Mouse (Mus musculus): ENCODE data around the gene Kctd15. TPM values are rescaled to one million over a fixed set of nuclear protein-coding genes. Genes with fewer than 3 reads are reported as not detected.

The Kctd15 gene
- polyA plus RNA-seq, 1 experiment, result 29.2 TPM

DNA sequence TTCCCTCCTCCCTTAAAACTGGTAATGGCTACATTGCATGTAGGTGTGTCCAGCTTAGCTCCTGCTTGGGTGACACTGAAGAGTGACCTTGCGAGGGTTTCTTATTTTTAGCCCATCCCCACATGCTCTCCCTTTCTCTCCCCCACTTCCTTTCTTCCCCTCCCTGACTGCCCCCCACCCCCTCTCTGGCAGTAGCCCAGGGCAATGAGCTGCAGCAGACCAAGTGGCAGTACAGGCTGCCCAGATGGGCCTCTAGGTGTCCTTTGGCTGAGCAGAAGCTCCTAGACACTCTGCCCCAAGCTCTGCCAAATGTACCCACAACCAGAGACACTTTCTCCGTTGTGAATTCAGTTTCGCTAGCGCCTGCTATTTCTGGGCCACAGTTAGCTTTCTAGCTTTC, 16.4 kb upstream of the Kctd15 start:
- Histone ChIP-seq H3K36me3 (ENCODE audit: control insufficient read depth, insufficient read depth) (no peaks in the 10 kb centered on the region), H3K79me2 (ENCODE audit: control insufficient read depth, insufficient read depth) (no peaks in the 10 kb centered on the region), H3K27me3 (ENCODE audit: control insufficient read depth, insufficient read depth, insufficient read length) (peaks cover 37% of the 10 kb centered on the region), H3ac (ENCODE audit: control insufficient read depth, insufficient read length) (no peak overlapping the region), H3K4me3 (no peak overlapping the region), H3K4me2 (ENCODE audit: low read depth) (no peak overlapping the region)
- no peak for TF ChIP-seq MYOG (IDR thresholded peaks at IDR 0.05; ENCODE audit: control insufficient read depth in 1 of 3, insufficient read depth in 1 of 3, insufficient read length in 2 of 3, low read depth in 2 of 3)
- no peak for TF ChIP-seq POLR2AphosphoS2 (IDR thresholded peaks at IDR 0.05; ENCODE audit: insufficient read length, low read depth)
- no peak for TF ChIP-seq POLR2A (IDR thresholded peaks at IDR 0.05; ENCODE audit: insufficient read length, low read depth)
- TF ChIP-seq MAX (IDR thresholded peaks at IDR 0.05; ENCODE audit: low read depth), result no peak
- no peak for TF ChIP-seq E2F4 (IDR thresholded peaks at IDR 0.05; ENCODE audit: insufficient read depth)
- no peak for TF ChIP-seq SRF (IDR thresholded peaks at IDR 0.05; ENCODE audit: control insufficient read depth, insufficient read length, low read depth)
- TF ChIP-seq REST (IDR thresholded peaks at IDR 0.05; ENCODE audit: insufficient read depth, insufficient read length), result no peak
- TF ChIP-seq TCF3 (IDR thresholded peaks at IDR 0.05; ENCODE audit: insufficient read length, low read depth), result no peak
- TF ChIP-seq TCF12 (IDR thresholded peaks at IDR 0.05; ENCODE audit: insufficient read depth, poor library complexity, severe bottlenecking), result no peak
- no peak for TF ChIP-seq CEBPB (IDR thresholded peaks at IDR 0.05; ENCODE audit: insufficient read depth, poor library complexity, severe bottlenecking)
- TF ChIP-seq USF1 (IDR thresholded peaks at IDR 0.05; ENCODE audit: low read depth), result no peak
- no peak for TF ChIP-seq MYOD1 (IDR thresholded peaks at IDR 0.05; ENCODE audit: control insufficient read depth in 1 of 3, insufficient read length in 2 of 3, low read depth in 2 of 3)

DNA sequence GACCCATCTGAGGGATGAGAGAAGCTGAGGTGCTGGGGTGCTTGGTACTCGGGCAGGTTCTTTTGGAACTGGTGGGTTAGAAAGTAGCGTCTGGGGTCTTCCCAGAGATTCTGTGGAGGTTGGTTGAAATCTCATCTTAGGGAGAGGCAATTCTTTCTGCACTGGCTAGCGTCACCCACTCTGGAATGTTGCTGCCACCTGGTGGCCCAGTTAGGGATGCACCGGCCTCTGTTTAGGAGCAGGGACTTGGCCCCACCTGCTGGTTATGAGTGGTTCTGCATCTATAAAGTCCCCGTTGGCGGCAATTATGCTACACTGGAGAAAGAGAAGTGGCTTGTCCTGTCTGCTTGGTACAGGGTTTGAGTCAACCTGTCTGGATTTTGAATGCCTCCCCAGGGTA, 15.4 kb upstream of the Kctd15 start:
- TF ChIP-seq POLR2AphosphoS2 (IDR thresholded peaks at IDR 0.05; ENCODE audit: insufficient read length, low read depth) (no peak), E2F4 (IDR thresholded peaks at IDR 0.05; ENCODE audit: insufficient read depth) (no peak), TCF3 (IDR thresholded peaks at IDR 0.05; ENCODE audit: insufficient read length, low read depth) (no peak), CEBPB (IDR thresholded peaks at IDR 0.05; ENCODE audit: insufficient read depth, poor library complexity, severe bottlenecking) (no peak), MYOG (IDR thresholded peaks at IDR 0.05; ENCODE audit: control insufficient read depth in 1 of 3, insufficient read depth in 1 of 3, insufficient read length in 2 of 3, low read depth in 2 of 3) (no peak), USF1 (IDR thresholded peaks at IDR 0.05; ENCODE audit: low read depth) (no peak), MAX (IDR thresholded peaks at IDR 0.05; ENCODE audit: low read depth) (no peak), REST (IDR thresholded peaks at IDR 0.05; ENCODE audit: insufficient read depth, insufficient read length) (no peak), MYOD1 (IDR thresholded peaks at IDR 0.05; ENCODE audit: control insufficient read depth in 1 of 3, insufficient read length in 2 of 3, low read depth in 2 of 3) (no peak), POLR2A (IDR thresholded peaks at IDR 0.05; ENCODE audit: insufficient read length, low read depth) (no peak), SRF (IDR thresholded peaks at IDR 0.05; ENCODE audit: control insufficient read depth, insufficient read length, low read depth) (no peak), TCF12 (IDR thresholded peaks at IDR 0.05; ENCODE audit: insufficient read depth, poor library complexity, severe bottlenecking) (no peak)
- no peaks in the 10 kb centered on the region for H3K79me2 ChIP-seq (ENCODE audit: control insufficient read depth, insufficient read depth)
- no peak overlapping the region for H3ac ChIP-seq (ENCODE audit: control insufficient read depth, insufficient read length)
- H3K27me3 ChIP-seq (ENCODE audit: control insufficient read depth, insufficient read depth, insufficient read length), result peaks cover 46% of the 10 kb centered on the region
- H3K36me3 ChIP-seq (ENCODE audit: control insufficient read depth, insufficient read depth), result no peaks in the 10 kb centered on the region
- H3K4me2 ChIP-seq (ENCODE audit: low read depth), result no peak overlapping the region
- no peak overlapping the region for H3K4me3 ChIP-seq

DNA sequence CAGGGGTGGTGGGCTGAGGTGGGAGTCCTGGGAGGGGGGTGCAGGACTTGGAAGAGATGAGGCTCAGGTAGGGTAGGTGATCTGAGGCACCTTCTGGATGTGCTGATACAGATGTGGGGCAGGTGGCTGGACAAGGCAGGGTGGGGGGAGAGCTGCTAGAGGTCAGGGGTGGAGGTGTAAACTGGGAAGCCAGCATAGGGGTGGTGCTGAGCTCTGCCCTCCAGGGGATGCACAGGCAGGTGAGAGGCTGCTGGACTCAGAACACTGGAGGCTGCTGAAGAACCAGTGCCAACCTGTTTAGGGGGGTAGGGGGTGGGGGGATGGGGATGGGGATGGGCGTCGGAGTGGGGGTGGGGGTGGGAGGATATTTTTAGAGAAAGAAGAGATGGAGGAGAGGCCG, 14.2 kb upstream of the Kctd15 start:
- Histone ChIP-seq H3K4me2 (ENCODE audit: low read depth) (no peak overlapping the region), H3K27me3 (ENCODE audit: control insufficient read depth, insufficient read depth, insufficient read length) (peaks cover 44% of the 10 kb centered on the region), H3ac (ENCODE audit: control insufficient read depth, insufficient read length) (no peak overlapping the region), H3K36me3 (ENCODE audit: control insufficient read depth, insufficient read depth) (no peaks in the 10 kb centered on the region), H3K79me2 (ENCODE audit: control insufficient read depth, insufficient read depth) (no peaks in the 10 kb centered on the region), H3K4me3 (no peak overlapping the region)
- no peak for TF ChIP-seq POLR2A (IDR thresholded peaks at IDR 0.05; ENCODE audit: insufficient read length, low read depth)
- TF ChIP-seq TCF12 (IDR thresholded peaks at IDR 0.05; ENCODE audit: insufficient read depth, poor library complexity, severe bottlenecking), result no peak
- no peak for TF ChIP-seq TCF3 (IDR thresholded peaks at IDR 0.05; ENCODE audit: insufficient read length, low read depth)
- no peak for TF ChIP-seq CEBPB (IDR thresholded peaks at IDR 0.05; ENCODE audit: insufficient read depth, poor library complexity, severe bottlenecking)
- TF ChIP-seq REST (IDR thresholded peaks at IDR 0.05; ENCODE audit: insufficient read depth, insufficient read length), result no peak
- no peak for TF ChIP-seq MYOD1 (IDR thresholded peaks at IDR 0.05; ENCODE audit: control insufficient read depth in 1 of 3, insufficient read length in 2 of 3, low read depth in 2 of 3)
- TF ChIP-seq MYOG (IDR thresholded peaks at IDR 0.05; ENCODE audit: control insufficient read depth in 1 of 3, insufficient read depth in 1 of 3, insufficient read length in 2 of 3, low read depth in 2 of 3), result no peak
- TF ChIP-seq E2F4 (IDR thresholded peaks at IDR 0.05; ENCODE audit: insufficient read depth), result no peak
- TF ChIP-seq POLR2AphosphoS2 (IDR thresholded peaks at IDR 0.05; ENCODE audit: insufficient read length, low read depth), result no peak
- TF ChIP-seq SRF (IDR thresholded peaks at IDR 0.05; ENCODE audit: control insufficient read depth, insufficient read length, low read depth), result no peak
- TF ChIP-seq USF1 (IDR thresholded peaks at IDR 0.05; ENCODE audit: low read depth), result no peak
- no peak for TF ChIP-seq MAX (IDR thresholded peaks at IDR 0.05; ENCODE audit: low read depth)

DNA sequence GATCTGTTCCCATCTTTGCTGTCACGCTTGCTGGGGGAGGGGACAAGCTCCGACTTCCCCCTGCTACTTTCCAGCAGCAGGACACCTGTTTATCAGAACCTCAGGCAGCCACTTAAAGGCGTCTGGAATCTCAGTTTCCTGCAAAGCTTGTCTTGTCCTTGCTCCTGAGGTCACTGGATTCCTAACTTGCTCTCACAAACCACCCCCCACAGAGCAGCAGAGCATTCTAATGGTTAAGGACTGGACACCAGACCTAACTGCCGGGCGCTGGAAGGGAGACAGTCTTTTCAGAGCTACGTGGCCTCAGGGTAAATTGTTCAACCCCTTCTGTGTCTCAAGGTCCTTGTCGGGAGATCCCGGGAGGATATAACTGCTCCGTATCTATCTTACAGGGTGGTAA, 12.8 kb upstream of the Kctd15 start:
- H3K79me2 ChIP-seq (ENCODE audit: control insufficient read depth, insufficient read depth), result no peaks in the 10 kb centered on the region
- no peaks in the 10 kb centered on the region for H3K36me3 ChIP-seq (ENCODE audit: control insufficient read depth, insufficient read depth)
- H3ac ChIP-seq (ENCODE audit: control insufficient read depth, insufficient read length), result no peak overlapping the region
- TF ChIP-seq TCF12 (IDR thresholded peaks at IDR 0.05; ENCODE audit: insufficient read depth, poor library complexity, severe bottlenecking), result no peak
- TF ChIP-seq MYOD1 (IDR thresholded peaks at IDR 0.05; ENCODE audit: control insufficient read depth in 1 of 3, insufficient read length in 2 of 3, low read depth in 2 of 3), result no peak
- TF ChIP-seq CEBPB (IDR thresholded peaks at IDR 0.05; ENCODE audit: insufficient read depth, poor library complexity, severe bottlenecking), result no peak
- no peak for TF ChIP-seq SRF (IDR thresholded peaks at IDR 0.05; ENCODE audit: control insufficient read depth, insufficient read length, low read depth)
- no peak for TF ChIP-seq USF1 (IDR thresholded peaks at IDR 0.05; ENCODE audit: low read depth)
- TF ChIP-seq E2F4 (IDR thresholded peaks at IDR 0.05; ENCODE audit: insufficient read depth), result no peak
- no peak for TF ChIP-seq TCF3 (IDR thresholded peaks at IDR 0.05; ENCODE audit: insufficient read length, low read depth)
- TF ChIP-seq POLR2A (IDR thresholded peaks at IDR 0.05; ENCODE audit: insufficient read length, low read depth), result no peak
- TF ChIP-seq MAX (IDR thresholded peaks at IDR 0.05; ENCODE audit: low read depth), result no peak
- TF ChIP-seq POLR2AphosphoS2 (IDR thresholded peaks at IDR 0.05; ENCODE audit: insufficient read length, low read depth), result no peak
- TF ChIP-seq REST (IDR thresholded peaks at IDR 0.05; ENCODE audit: insufficient read depth, insufficient read length), result no peak
- no peak for TF ChIP-seq MYOG (IDR thresholded peaks at IDR 0.05; ENCODE audit: control insufficient read depth in 1 of 3, insufficient read depth in 1 of 3, insufficient read length in 2 of 3, low read depth in 2 of 3)
- no peak overlapping the region for H3K4me2 ChIP-seq (ENCODE audit: low read depth)
- H3K4me3 ChIP-seq, result no peak overlapping the region
- H3K27me3 ChIP-seq (ENCODE audit: control insufficient read depth, insufficient read depth, insufficient read length), result peaks cover 43% of the 10 kb centered on the region

Measured in myocyte (in vitro differentiated cells).